Mouse (Mus musculus) left cerebral cortex, postnatal 36 days (tissue): ENCODE data around the gene Gm5148. TPM values are rescaled to one million over a fixed set of nuclear protein-coding genes. Genes with fewer than 3 reads are reported as not detected.

Experiments
- DNase-seq, 2 experiments: peaks; one replicate each; pipeline ENCODE4 v3.0.0; 2021 to 2022; ENCODE audit warnings: low spot score in 2 of 2, mixed read lengths in 1 of 2
- intact Hi-C: fragments of 180-260 bp; cut with DNase I; formaldehyde crosslinking; loops from one replicate; pipeline ENCODE4 v1.15.1; 2025
- total RNA-seq, 2 experiments: library from RNA; stranded (reverse); gene quantifications; 2 replicates each; pipeline ENCODE4 v1.2.3; 2021

The Gm5148 gene
- 1 to 10 TPM; 3.7 to 3.9 TPM for total RNA-seq

DNA sequence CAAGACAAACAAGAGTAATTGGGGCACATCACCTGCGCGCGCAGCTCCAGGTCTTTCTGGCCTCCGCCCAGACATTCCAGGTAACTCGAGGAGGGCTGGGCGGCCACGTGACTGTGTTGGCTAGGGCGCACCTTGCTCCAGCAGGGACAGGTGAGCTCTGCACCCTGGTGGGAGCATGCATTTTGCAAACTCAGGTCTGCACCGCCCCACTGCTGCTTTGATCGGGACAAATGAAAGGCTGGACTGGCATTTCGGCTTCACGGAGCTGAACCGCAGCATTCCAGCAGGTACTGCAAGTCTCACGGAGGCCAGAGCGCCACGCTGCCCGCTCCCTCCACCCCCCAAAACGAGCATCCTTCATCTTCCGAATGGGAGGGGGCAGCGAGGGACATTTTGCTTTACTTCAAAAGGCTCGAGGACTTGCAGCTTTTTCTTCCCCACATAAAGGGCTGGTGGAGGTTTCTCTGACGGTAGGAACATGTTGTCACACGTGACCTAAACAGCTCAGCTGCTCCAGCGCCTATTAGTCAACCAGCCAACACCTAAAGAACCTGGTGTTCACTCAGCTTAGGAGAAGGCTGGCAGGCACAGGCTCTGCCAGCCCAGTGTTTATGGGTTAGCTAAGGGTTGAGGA lies at the start of gene Gm5148:
Gene Gm5148, minus strand, starts transcription at position 320 of the 634 bp plus-strand sequence.
- intact Hi-C loops = loop anchor here (5.0 kb wide), 1 partner anchor 82 kb away; no protein-coding TSS in a partner anchor
- DNase-seq = peak; percentile 60 to 63

DNA sequence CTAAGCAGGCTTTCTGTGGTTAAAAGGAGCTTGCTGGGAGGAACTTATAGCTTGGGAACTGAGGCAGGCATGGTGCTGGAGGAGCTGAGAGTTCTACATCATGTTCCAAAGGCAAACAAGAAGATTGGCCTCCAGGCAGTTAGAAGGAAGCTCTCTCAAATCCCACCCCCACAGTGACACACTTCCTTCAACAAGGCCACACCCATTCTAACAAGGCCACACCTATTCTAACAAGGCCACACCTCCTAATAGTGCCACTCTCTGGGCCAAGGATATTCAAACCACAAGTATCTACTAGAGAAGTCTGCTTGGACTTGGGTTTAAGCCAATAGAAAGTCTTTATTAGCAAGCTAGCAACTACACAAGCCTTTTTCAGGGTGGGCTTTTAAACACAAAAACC lies 46.7 kb upstream of the Gm5148 start:
- intact Hi-C loops = no loop called here
- no peak for DNase-seq

DNA sequence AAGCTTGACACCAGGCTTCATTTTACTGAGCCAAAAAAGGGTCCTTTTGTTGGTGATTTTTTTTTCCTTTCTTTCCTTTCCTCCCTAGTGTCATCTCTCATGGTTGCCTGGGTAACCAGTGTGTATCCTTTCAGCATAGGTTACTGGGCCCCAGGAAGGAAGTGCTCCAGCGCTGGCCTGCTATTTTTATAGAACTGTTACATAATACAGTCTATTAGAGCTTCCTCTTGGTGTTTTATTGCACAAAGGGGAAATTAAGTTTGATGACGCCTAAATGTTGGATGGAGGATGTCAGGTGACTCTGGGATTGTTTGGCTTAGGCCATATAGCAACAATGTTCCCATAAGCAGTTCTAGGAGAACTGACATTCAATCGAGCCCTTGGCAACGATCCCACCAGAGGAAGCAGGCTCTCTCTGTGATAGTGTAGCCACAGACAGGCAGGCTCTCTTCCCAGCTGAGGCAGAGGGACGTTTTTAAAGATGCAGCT lies 45.0 kb upstream of the Gm5148 start:
- intact Hi-C loops = no loop called here
- peak; percentile 59 to 71 for DNase-seq

DNA sequence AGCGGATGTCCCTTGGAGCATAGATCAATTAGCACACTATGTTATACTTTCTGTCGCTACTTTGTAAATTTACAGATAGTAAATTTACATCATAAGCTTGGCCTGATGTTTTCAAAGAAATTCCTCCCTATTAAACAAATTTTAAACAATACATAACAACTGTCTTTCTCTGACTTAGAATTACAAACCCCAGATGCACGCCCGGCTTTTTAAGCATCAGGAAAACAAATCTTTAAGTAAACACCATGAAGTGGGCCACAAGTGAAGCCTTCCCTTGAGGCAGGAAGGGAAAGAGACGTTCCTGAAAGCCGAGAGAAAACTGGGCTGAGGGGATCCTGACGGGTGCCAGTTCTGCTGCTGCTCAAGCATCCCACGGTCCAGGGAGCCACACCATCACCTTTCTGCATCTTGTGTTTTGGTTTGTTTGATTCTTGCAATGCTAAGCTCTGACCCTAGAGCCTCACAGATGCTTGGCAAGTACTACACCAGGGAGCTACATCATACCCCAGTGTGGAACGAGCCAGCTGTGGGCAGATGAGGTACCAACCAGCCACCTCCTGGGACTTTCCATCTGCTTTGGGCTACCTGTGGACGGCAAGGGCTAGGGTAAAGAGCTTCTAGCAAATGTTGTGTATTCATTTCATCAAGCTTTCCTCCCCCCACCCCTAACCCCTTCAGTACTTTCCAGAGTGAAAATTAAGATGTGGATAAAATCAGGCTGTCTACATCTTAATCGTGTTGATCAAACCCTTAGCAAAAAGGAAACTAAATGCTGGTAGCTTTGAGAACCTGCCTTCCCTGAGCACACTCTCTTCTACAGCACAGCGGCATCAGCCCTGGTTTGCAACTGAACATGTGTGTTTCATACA lies 43.1 kb upstream of the Gm5148 start:
- intact Hi-C loops = no loop called here

DNA sequence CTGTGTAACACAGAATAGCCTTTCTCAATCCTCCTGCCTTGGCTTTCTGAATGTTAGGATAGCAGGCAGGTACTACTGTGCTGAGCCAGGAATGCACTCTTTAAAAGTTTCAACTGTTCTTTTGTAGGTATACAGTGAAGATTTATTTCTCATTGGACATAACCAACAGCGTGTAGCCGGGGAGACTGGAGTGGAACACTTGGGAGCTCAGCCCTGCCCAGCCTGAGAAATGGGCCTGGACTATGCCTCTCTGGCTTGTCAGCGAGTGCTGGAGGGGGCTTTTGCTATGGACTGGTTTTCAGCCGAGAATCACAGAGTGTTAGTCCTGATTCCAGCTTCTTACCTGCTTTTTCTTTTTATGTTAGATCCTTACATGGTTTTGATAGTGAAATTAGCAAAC lies 42.3 kb upstream of the Gm5148 start:
- DNase-seq = no peak
- intact Hi-C loops = no loop called here

More for the DNA sequence above, 43.1 kb upstream of the Gm5148 start:
- DNase-seq = no peak

DNA sequence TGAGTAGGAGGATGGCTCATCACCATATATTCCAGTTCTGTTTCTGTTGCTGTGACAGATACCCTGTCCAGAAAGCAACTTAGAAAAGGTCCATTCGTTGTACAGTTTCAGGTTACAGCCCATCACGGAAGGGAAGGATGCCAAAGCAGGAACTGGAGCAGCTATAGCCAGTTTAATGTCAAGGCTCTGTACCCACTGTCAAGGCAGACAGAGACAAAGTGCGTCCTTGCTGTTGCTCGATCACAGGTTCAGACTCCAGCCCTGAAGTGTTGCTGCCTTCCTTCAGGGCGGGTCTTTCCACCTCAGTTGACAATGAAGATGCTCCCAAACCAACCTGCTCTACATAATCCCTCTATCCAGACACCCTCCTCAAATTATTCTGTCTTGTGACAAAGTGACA lies 41.7 kb upstream of the Gm5148 start:
- DNase-seq = no peak
- intact Hi-C loops = no loop called here

DNA sequence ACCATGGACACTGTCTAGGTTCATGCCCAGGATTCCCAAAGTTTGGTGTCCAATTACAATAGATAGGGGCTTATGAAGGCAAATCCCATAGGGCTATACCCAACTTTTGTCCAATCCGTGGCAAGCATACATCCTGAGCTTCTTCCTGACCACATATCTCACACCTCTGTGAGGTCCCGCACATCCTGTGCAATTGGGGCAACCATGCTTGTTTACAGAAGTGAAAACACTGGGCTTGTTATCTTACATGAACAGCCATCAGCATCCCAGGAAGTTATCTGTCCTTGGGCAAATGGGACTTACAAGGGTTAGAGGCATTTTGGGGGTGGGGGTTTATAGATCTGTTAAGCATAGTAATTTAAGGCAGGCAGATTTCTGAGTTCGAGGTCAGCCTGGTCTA lies 41.0 kb upstream of the Gm5148 start:
- intact Hi-C loops = no loop called here
- DNase-seq = no peak

DNA sequence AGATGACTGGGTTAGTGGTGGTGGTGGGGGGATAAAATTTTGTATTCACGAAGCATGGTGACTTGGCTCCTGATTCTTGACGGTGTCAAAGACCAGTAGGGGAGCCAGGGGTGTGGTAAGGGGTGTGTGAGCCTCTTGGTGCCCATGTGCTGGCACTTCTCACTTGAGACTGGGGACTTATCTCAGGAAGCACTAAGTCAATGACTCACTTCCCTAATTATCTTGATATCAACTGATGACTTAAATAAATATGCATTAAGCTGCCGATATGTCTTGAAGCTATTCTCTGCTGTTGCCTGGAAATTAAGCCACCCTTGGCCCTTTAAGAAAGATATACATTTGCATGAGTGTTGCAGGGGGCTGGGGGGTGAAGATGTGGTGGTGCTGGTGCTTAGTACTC lies 38.0 kb upstream of the Gm5148 start:
- no peak for DNase-seq
- intact Hi-C loops = no loop called here

DNA sequence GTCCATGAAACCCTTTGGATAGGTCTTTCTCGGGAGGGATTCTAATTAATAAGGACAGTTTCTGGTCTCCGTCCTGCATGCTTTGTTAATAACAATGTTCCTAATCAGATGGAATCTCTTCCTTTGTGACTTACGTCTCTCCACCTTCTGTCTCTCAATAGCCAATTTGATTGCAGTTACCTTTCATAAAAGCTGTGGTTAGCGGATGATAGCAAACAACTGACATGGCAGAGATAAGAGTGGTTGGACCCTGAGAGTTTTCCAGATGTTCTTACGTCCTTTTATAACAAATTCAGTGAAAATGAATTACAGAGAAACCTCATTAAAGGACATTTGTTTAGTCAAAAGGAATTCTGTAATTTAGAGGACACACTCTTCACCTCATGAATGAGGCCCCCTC lies 37.5 kb upstream of the Gm5148 start:
- intact Hi-C loops = no loop called here
- no peak for DNase-seq

DNA sequence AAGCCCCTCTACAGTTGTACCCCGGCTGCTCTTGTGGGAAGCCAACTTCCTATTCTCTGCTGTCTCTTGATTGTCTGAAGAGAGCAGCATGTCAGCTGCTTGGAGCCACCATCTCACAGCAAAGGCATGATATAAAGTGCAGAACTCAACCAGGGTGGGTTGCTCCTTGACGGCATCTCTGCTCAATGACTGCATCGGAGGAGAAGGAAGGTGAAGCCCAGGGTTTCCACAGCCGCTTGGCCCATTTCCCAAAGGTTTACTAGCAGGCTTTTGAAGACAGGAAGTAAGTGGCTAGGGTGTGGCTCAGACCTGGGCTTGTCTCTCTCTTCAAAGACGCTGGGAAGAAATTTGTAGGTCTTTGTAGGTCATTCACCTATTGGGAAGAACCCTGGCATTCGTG lies 36.6 kb upstream of the Gm5148 start:
- DNase-seq = no peak
- intact Hi-C loops = no loop called here

DNA sequence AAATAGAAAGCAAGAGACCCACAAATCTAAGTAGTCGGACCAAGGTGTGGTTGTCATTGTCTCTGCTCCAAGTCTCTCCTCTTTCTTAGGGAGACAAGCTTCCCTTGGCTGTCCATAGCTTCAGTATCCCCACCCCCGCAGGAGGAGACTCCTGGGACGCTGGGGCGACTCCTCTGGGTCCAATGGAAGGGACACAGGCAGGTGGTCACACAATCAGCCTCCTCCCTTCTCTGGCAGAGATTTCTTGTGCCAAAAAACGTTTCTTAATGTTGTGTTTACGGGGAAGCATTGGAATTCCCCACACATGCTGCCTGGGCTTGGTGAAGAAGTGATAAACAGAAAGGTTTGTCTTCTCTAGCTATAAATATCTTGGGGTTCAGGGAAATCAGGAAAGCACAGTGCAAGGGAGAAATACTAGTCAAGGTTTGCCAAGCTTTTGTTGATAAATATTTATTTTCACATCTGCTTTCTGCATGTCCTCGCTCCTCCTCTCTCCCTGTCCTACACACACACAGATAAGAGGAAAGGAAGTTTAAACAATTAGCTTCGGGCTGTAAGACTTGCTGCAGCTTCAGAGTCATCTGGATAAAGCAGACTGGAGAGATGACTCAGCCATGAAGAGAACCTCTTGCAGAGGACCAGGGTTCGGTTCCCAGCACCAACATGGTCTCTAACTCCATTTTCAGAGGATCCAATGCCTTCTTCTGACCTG lies 34.5 kb upstream of the Gm5148 start:
- intact Hi-C loops = no loop called here
- DNase-seq = no peak

DNA sequence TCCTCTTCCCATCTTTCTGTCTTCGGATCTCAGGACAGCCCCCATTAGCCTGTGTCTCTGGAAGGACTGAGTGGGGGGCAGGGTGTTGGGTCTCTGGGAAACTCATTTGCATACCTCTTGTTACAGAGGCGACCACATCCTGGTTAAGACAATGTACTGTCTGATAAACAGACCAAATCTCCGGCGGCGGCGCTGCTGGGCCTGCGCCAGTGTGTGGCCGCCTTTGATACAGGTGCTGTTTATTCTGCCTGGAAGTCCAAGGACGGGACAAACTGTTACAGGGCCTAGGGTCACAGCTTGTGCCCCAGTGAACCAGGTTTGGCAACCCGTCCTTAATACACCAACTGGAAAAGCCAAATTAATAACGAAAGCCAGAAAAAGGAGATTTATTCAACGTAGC lies 33.8 kb upstream of the Gm5148 start:
- DNase-seq = no peak
- intact Hi-C loops = no loop called here

DNA sequence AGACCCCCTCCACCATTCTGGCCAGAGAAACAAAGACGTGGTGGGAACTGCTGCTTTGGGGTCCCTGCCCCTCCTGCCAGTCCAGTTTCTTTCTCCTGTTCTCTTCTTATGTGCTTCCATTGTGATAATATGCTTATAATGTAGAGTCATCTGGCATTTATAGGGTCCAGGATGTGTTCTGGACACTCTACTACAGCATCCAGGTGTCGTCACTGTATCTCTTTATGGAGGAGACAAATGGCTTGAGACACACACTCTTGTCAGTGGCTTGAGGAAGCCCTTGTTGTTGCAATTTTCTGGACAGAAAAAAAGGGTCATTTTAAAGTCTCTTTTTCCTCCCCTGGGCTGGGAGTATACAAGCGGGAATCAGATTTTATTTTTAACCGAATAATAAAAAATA lies 33.3 kb upstream of the Gm5148 start:
- no peak for DNase-seq
- intact Hi-C loops = no loop called here

DNA sequence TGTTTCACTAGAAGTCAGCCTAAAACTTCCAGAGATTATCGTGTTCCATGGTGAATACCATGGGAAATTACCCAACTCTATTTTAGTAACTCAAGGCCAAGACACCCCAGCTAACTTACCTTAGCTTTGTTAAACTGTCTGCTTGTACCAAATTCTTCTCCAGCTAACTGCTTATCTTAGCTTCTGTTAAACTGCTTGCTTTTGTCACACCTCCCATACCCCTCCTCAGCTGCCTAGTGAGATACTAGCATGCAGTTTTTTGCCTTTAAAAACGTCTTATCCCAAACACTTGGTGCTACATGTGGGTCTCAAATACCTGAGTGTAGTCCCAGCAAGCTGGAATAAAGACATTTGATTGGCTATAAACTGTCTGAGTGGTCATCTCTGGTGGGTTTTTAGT lies 31.7 kb upstream of the Gm5148 start:
- intact Hi-C loops = no loop called here
- no peak for DNase-seq

DNA sequence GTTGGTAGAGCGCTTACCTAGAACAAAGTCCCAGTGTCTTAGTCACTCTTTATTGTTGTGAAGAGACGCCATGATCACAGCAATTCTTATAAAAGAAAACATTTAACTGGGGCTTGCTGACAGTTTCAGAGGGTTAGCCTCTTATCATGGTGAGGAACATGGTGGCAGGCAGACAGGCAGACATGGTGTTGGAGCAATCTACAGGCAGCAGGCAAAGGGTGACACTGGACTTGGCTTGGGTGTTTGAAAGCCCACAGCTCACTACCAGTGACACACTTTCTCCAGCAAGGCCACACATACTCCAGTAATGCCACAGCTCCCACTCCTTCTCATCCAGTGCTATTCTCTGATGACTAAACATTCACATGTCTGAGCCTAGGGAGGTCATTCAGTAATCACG lies 30.3 kb upstream of the Gm5148 start:
- no peak for DNase-seq
- intact Hi-C loops = no loop called here

DNA sequence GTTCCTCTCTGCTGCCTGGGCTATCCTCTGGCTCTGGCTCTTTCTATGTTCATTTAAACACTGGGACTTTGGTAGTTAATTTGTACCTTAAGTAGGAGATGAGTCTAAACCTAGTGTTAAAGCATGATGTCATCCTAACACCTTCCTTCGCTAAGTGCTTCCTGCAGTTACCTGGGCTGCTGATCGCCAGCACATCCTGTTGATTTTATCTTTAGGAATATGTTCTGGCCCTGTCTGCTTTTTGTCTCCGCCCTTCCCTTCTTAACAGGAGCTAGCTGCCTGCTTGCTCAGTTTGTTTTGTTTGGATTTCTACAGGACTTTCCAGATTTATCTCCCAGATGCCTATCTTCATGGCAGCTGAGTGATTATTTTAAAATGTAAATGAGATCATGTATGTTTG lies 28.9 kb upstream of the Gm5148 start:
- intact Hi-C loops = no loop called here
- DNase-seq = no peak

DNA sequence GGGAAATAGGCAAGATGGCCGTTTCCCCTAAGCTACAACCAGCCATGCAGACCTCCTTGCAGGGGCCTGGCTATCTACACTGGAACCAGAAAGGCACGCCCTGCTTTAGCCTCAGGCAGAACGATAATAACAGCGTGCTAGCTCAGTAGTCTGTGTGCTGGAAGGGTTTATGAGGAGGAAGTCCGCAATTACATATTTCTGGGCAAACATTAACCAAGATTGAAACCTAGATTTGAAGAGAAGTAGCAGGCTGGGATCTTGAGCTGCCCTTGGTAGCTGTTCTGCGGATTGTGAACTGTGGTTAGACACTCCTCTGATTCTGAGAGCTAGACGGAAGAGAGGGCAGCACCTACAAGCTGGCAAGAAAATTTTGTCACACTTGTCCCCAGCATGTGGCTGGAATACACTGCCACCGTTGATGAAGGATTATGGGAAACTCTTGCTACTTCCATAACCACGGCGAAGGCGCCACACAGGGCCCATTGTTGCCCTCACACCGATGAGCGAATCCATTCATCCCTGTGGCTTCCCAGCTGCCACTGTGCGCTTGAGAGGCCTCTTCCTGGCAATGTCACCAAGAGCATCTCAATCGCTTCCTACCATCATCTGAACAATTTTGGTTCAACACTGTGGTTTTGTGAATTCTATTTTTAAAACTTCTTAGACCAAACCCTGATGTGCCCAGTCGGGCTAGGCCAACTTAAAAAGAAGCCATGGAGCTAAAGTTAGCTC lies 23.9 kb upstream of the Gm5148 start:
- no peak for DNase-seq
- intact Hi-C loops = no loop called here

DNA sequence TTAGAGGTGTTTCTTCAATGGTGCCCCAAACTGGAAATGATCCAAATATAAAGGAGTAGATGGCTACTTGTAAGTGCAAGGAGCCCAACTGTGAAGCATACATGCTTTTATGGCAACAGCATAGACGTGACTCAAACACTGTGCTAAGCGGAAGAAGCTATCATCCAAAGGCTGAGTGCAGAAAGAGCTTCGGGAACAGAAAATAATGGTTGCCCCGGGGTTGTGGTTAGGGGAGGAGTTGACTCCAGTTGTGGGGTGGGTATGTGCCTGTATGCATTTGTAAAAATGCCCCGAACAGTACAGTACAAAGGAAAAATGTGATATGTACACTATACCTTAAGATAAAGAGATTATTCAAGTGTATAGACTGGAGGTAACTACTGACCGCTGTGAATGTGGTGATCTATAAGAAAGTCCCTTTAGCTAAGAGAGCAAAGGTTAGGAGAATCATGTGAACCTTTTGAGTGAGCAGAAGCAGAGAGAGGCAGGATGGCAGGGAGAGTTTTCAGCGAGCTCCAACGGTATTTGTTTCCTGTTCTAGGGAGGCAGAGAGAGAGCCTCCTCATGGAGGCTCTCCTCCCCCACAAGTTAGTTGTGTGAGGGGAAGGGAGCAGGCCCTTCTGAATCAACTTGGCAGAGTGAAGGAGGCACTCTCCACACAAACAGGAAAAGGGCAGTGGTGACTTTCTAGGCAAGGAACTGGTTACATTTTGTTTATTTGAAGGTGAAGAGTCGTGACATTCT lies 23.1 kb upstream of the Gm5148 start:
- no peak for DNase-seq
- intact Hi-C loops = no loop called here

DNA sequence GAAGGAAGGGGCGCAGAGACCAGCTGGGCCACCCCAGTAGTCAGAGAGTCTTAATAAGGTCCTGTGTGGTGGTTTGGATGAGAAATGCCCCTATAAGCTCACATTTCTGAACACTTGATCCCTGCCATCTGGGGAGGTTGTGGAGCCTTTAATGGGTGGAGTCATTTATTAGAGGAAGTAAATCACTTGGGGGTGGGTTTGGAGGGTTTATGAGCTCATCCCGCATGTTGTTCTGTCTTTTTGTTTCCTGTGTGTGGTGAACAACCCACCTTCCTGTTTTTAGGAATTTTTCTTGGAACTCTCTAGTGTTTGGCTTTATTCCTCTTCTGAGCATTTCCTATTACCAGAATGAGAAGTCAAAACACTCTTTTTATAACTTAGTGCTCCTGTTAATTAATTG lies 19.8 kb upstream of the Gm5148 start:
- intact Hi-C loops = no loop called here

More for the DNA sequence above, 19.8 kb upstream of the Gm5148 start:
- DNase-seq = no peak
